Mouse (Mus musculus) limb, embryonic 10.5 days (tissue): ENCODE results near the gene Cnksr3. TPM values are rescaled to one million over a fixed set of nuclear protein-coding genes. Genes with fewer than 3 reads are reported as not detected.

Source experiments
- DNase-seq: peaks from one replicate; pipeline ENCODE4 v3.0.0-alpha.2; 2017; ENCODE audit warnings: low spot score
- H3K27ac ChIP-seq: fragments of 300-500 bp; sonication (generic); 2 replicates; pipeline ENCODE4 v1.5.1; 2016; ENCODE audit warnings: mild to moderate bottlenecking
- H3K27me3 ChIP-seq: fragments of 300-500 bp; sonication (generic); 2 replicates; pipeline ENCODE4 v1.6.1; 2016; ENCODE audit warnings: low read depth, mild to moderate bottlenecking; ENCODE audit not compliant: poor library complexity, severe bottlenecking
- H3K36me3 ChIP-seq: fragments of 300-500 bp; sonication (generic); 2 replicates; pipeline ENCODE4 v1.6.1; 2016; ENCODE audit warnings: mild to moderate bottlenecking, moderate library complexity
- H3K4me1 ChIP-seq: fragments of 300-500 bp; sonication (generic); 2 replicates; pipeline ENCODE4 v1.6.1; 2016
- H3K4me3 ChIP-seq: fragments of 300-500 bp; sonication (generic); 2 replicates; pipeline ENCODE4 v1.5.1; 2016; ENCODE audit warnings: mild to moderate bottlenecking, moderate library complexity
- H3K9me3 ChIP-seq: fragments of 300-500 bp; sonication (generic); replicated peaks from 2 replicates; pipeline ENCODE4 v1.6.1; 2016; ENCODE audit warnings: mild to moderate bottlenecking
- WGBS: fragments of 180-500 bp; shearing (Covaris S2); methylation state at CpG from one replicate; pipeline ENCODE4 v1.1.7; 2016; 5-methylcytosine and 5-hydroxymethylcytosine counted together
- polyA plus RNA-seq: library from polyadenylated mRNA; unstranded; fragments of >200 nt; fragmentation: Nextera tagmentation; extraction: Ambion mirVana; gene quantifications from 2 replicates; pipeline ENCODE4 v1.2.1, GENCODE M21; 2016

The Cnksr3 gene
- polyA plus RNA-seq, 1 experiment from 2014 or later: 11.4 TPM

GRCm38 (mm10) chr10:7208859-7209441 is 3.1 kb downstream of the Cnksr3 start:
- H3K4me1 ChIP-seq: peaks cover 47% of the 10 kb centered on the region
- no peak for DNase-seq
- H3K9me3 ChIP-seq: no peaks in the 10 kb centered on the region
- no peaks in the 10 kb centered on the region for H3K27me3 ChIP-seq
- WGBS: 86% methylated on average over 10 of the region's 10 CpGs
- no peak overlapping the region for H3K27ac ChIP-seq
- 0 out of 2 replicates have a peak, but pooled peaks cover 12% of the 10 kb centered on the region for H3K36me3 ChIP-seq
- no peak overlapping the region for H3K4me3 ChIP-seq

GRCm38 (mm10) chr10:7207301-7207700 is 4.7 kb downstream of the Cnksr3 start:
- 0 out of 2 replicates have a peak, but pooled peaks cover 12% of the 10 kb centered on the region for H3K36me3 ChIP-seq
- WGBS: 54% methylated on average over 11 of the region's 11 CpGs
- H3K27me3 ChIP-seq: no peaks in the 10 kb centered on the region
- H3K27ac ChIP-seq: no peak overlapping the region
- H3K4me3 ChIP-seq: no peak overlapping the region
- DNase-seq: no peak
- no peaks in the 10 kb centered on the region for H3K9me3 ChIP-seq
- peaks cover 32% of the 10 kb centered on the region for H3K4me1 ChIP-seq

- no peak for DNase-seq
- Histone ChIP-seq H3K9me3 (no peaks in the 10 kb centered on the region), H3K27ac (no peak overlapping the region), H3K4me3 (no peak overlapping the region), H3K4me1 (peaks cover 32% of the 10 kb centered on the region), H3K36me3 (0 out of 2 replicates have a peak, but pooled peaks cover 12% of the 10 kb centered on the region), H3K27me3 (no peaks in the 10 kb centered on the region)
- 43% methylated on average over 7 of the region's 7 CpGs for WGBS
These were observed 5.5 kb downstream of the Cnksr3 start for GRCm38 (mm10) chr10:7206571-7206970.

GRCm38 (mm10) chr10:7205576-7205975 is 6.5 kb downstream of the Cnksr3 start:
- no peak overlapping the region for H3K4me3 ChIP-seq
- H3K9me3 ChIP-seq: no peaks in the 10 kb centered on the region
- H3K27me3 ChIP-seq: no peaks in the 10 kb centered on the region

GRCm38 (mm10) chr10:7204953-7205352 is 7.1 kb downstream of the Cnksr3 start:
- H3K4me1 ChIP-seq: peaks cover 19% of the 10 kb centered on the region
- H3K4me3 ChIP-seq: no peak overlapping the region
- 0 out of 2 replicates have a peak, but pooled peaks cover 12% of the 10 kb centered on the region for H3K36me3 ChIP-seq
- no peak for DNase-seq
- WGBS: 82% methylated on average over 3 of the region's 3 CpGs
- H3K27ac ChIP-seq: no peak overlapping the region
- H3K27me3 ChIP-seq: no peaks in the 10 kb centered on the region
- H3K9me3 ChIP-seq: no peaks in the 10 kb centered on the region

More at GRCm38 (mm10) chr10:7205576-7205975, 6.5 kb downstream of the Cnksr3 start:
- 84% methylated on average over 3 of the region's 3 CpGs for WGBS
- Histone ChIP-seq H3K36me3 (0 out of 2 replicates have a peak, but pooled peaks cover 12% of the 10 kb centered on the region), H3K27ac (no peak overlapping the region), H3K4me1 (peaks cover 26% of the 10 kb centered on the region)
- DNase-seq: no peak

- DNase-seq: no peak
- no peaks in the 10 kb centered on the region for H3K36me3 ChIP-seq
- H3K4me1 ChIP-seq: peaks cover 8% of the 10 kb centered on the region
- H3K27me3 ChIP-seq: no peaks in the 10 kb centered on the region
- no peaks in the 10 kb centered on the region for H3K9me3 ChIP-seq
- 88% methylated on average over 9 of the region's 9 CpGs for WGBS
- no peak overlapping the region for H3K4me3 ChIP-seq
- H3K27ac ChIP-seq: no peak overlapping the region
These were observed 9.5 kb downstream of the Cnksr3 start for GRCm38 (mm10) chr10:7202576-7202975.

- H3K27me3 ChIP-seq: no peaks in the 10 kb centered on the region
- DNase-seq: no peak
- H3K4me1 ChIP-seq: peaks cover 9% of the 10 kb centered on the region
- 90% methylated on average over 7 of the region's 7 CpGs for WGBS
- no peaks in the 10 kb centered on the region for H3K9me3 ChIP-seq
- H3K36me3 ChIP-seq: no peaks in the 10 kb centered on the region
- no peak overlapping the region for H3K4me3 ChIP-seq
- H3K27ac ChIP-seq: no peak overlapping the region
These were observed 11.4 kb downstream of the Cnksr3 start for GRCm38 (mm10) chr10:7200665-7201064.

GRCm38 (mm10) chr10:7198201-7198600 is 13.8 kb downstream of the Cnksr3 start:
- Histone ChIP-seq H3K36me3 (no peaks in the 10 kb centered on the region), H3K4me3 (no peak overlapping the region)

GRCm38 (mm10) chr10:7197733-7198132 is 14.3 kb downstream of the Cnksr3 start:
- H3K4me1 ChIP-seq: peaks cover 12% of the 10 kb centered on the region
- no peaks in the 10 kb centered on the region for H3K36me3 ChIP-seq
- H3K27ac ChIP-seq: no peak overlapping the region
- no peak for DNase-seq
- no peaks in the 10 kb centered on the region for H3K9me3 ChIP-seq
- WGBS: 93% methylated on average over 6 of the region's 6 CpGs
- H3K4me3 ChIP-seq: no peak overlapping the region
- H3K27me3 ChIP-seq: no peaks in the 10 kb centered on the region

More at GRCm38 (mm10) chr10:7198201-7198600, 13.8 kb downstream of the Cnksr3 start:
- Histone ChIP-seq H3K9me3 (no peaks in the 10 kb centered on the region), H3K4me1 (peaks cover 12% of the 10 kb centered on the region), H3K27ac (no peak overlapping the region), H3K27me3 (no peaks in the 10 kb centered on the region)
- no peak for DNase-seq

- Histone ChIP-seq H3K27ac (no peak overlapping the region), H3K4me1 (peaks cover 12% of the 10 kb centered on the region), H3K4me3 (no peak overlapping the region), H3K27me3 (no peaks in the 10 kb centered on the region), H3K9me3 (no peaks in the 10 kb centered on the region), H3K36me3 (no peaks in the 10 kb centered on the region)
- no peak for DNase-seq
- WGBS: 81% methylated on average over 8 of the region's 8 CpGs
These were observed 15.2 kb downstream of the Cnksr3 start for GRCm38 (mm10) chr10:7196668-7197400.

- Histone ChIP-seq H3K4me3 (no peak overlapping the region), H3K4me1 (peaks cover 12% of the 10 kb centered on the region), H3K9me3 (no peaks in the 10 kb centered on the region), H3K36me3 (no peaks in the 10 kb centered on the region), H3K27ac (no peak overlapping the region), H3K27me3 (no peaks in the 10 kb centered on the region)
- WGBS: 76% methylated on average over 6 of the region's 6 CpGs
- no peak for DNase-seq
These were observed 16.1 kb downstream of the Cnksr3 start for GRCm38 (mm10) chr10:7195927-7196326.

GRCm38 (mm10) chr10:7191721-7192413 is 20.2 kb downstream of the Cnksr3 start:
- Histone ChIP-seq H3K4me1 (peaks cover 21% of the 10 kb centered on the region), H3K27me3 (no peaks in the 10 kb centered on the region), H3K36me3 (no peaks in the 10 kb centered on the region), H3K27ac (no peak overlapping the region), H3K4me3 (no peak overlapping the region), H3K9me3 (no peaks in the 10 kb centered on the region)
- WGBS: 84% methylated on average over 9 of the region's 9 CpGs
- no peak for DNase-seq

GRCm38 (mm10) chr10:7189194-7189593 is 22.8 kb downstream of the Cnksr3 start:
- 89% methylated on average over 6 of the region's 6 CpGs for WGBS
- Histone ChIP-seq H3K4me1 (peaks cover 11% of the 10 kb centered on the region), H3K4me3 (no peak overlapping the region), H3K36me3 (no peaks in the 10 kb centered on the region), H3K9me3 (no peaks in the 10 kb centered on the region), H3K27ac (no peak overlapping the region), H3K27me3 (no peaks in the 10 kb centered on the region)
- no peak for DNase-seq
